Mouse (Mus musculus): ENCODE results near the gene Ubap2. TPM values are rescaled to one million over a fixed set of nuclear protein-coding genes. Genes with fewer than 3 reads are reported as not detected.

Gene Ubap2
- polyA plus RNA-seq, 1 experiment: 80.3 TPM

DNA sequence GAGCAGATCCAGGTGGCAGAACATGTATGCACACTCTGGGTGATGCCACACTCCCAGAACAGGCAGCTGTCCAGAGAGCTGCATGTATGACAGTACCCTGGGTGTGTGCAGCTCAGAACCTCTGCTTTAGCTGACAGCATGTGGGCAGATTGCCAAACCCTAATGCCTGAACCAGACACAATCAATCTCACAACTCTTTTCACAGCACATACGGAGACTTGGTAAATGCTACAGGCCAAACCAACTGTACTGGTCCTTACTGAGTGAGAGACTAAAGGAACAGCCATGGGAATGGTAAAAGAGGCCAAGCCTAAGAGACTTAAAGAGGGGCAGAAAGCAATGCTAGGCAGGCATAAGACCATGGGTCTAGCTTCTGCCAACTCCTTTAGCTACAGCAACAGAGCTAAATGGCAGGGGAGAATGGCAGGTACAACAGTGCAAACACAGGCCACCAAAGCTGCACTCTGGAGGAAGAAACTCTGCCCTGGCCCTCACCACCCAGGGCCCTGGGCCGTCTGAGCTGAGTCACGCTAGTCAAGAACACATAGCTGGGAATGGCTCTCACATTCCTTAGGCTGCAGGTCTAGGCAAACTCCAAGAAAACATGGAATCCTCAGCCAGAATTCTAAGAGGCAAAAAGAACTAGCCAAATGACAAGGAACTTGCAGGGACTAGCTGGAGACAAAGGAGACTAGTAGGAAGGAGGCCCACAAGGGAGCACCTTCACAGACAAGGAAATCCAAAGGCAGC is 77.9 kb downstream of the Ubap2 start:
- WGBS: 75% methylated on average over 3 of the region's 3 CpGs
- H3K27ac ChIP-seq (ENCODE audit: insufficient read depth, low read depth, low read length): no peak overlapping the region
- H3K36me3 ChIP-seq (ENCODE audit: control insufficient read depth, insufficient read depth, low read length): peaks cover 62% of the 10 kb centered on the region
- TF ChIP-seq POLR2A (IDR thresholded peaks at IDR 0.05; ENCODE audit: low read depth, low read length) (no peak), CTCF (IDR thresholded peaks at IDR 0.05; ENCODE audit: extremely low read depth, insufficient read length, insufficient replicate concordance, low read depth, low read length) (no peak)
- H3K27me3 ChIP-seq (ENCODE audit: control insufficient read depth, insufficient read depth, low read length): no peaks in the 10 kb centered on the region
- no peak overlapping the region for H3K4me3 ChIP-seq (ENCODE audit: low read depth, low read length)
- H3K4me1 ChIP-seq (ENCODE audit: control insufficient read depth, insufficient read depth, insufficient read length, low read length): no peaks in the 10 kb centered on the region

- Histone ChIP-seq H3K4me3 (ENCODE audit: low read depth, low read length) (no peak overlapping the region), H3K27ac (ENCODE audit: insufficient read depth, low read depth, low read length) (no peak overlapping the region), H3K27me3 (ENCODE audit: control insufficient read depth, insufficient read depth, low read length) (no peaks in the 10 kb centered on the region), H3K4me1 (ENCODE audit: control insufficient read depth, insufficient read depth, insufficient read length, low read length) (no peaks in the 10 kb centered on the region), H3K36me3 (ENCODE audit: control insufficient read depth, insufficient read depth, low read length) (peaks cover 62% of the 10 kb centered on the region)
- no peak for TF ChIP-seq CTCF (IDR thresholded peaks at IDR 0.05; ENCODE audit: extremely low read depth, insufficient read length, insufficient replicate concordance, low read depth, low read length)
- TF ChIP-seq POLR2A (IDR thresholded peaks at IDR 0.05; ENCODE audit: low read depth, low read length): no peak
- 94% methylated on average over 15 of the region's 15 CpGs for WGBS
Observed at GRCm38 (mm10) chr4:41195328-41195727, 79.6 kb downstream of the Ubap2 start.

DNA sequence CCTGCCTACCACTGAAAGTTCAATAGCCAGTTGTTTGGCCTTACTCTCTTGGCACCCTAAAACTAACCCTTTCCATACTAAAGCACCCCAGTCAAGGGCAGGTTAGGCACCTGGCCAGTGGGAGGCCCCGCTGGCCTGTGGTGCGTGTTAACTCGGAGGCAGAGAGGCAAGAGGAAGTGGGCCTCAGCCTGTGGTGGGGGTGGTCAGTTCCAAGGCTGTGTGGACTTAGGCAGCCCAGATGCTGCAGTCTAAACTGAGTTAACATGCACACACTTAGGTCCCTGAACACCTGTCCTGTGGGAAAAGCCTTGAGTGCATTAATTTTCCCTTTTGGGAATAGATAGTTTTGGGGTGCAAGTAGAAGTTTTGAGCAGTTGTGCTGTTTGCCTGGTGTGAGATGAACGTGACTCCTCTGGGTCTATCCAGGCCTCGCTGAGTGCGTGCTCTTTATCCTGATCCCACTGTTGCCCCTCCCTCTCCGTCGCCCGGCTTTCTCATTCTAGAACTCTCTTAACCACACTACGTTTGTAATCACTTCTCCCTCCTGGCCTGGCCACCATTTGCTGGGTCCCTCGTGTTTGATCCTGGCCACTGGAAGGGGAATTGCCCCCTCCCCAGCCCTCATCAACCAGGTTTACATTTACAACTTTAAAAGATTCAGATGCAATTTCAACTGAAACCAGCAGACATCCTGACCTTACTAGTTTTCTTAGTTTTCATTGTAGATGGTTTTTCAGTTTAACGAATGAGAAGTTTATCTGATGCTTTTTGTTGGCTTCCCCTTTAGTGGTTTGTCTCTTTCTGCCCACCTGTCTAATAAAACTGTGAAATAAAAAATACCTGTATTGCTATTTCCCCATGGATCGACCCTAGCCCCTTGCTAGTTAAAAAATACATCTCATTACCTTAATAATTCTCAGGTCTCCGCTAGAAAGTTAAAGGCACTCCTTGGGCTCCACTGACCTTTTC is 82.1 kb downstream of the Ubap2 start:
- H3K27ac ChIP-seq (ENCODE audit: insufficient read depth, low read depth, low read length): no peak overlapping the region
- no peaks in the 10 kb centered on the region for H3K4me1 ChIP-seq (ENCODE audit: control insufficient read depth, insufficient read depth, insufficient read length, low read length)
- no peaks in the 10 kb centered on the region for H3K27me3 ChIP-seq (ENCODE audit: control insufficient read depth, insufficient read depth, low read length)
- WGBS: 69% methylated on average over 14 of the region's 14 CpGs
- TF ChIP-seq CTCF (IDR thresholded peaks at IDR 0.05; ENCODE audit: extremely low read depth, insufficient read length, insufficient replicate concordance, low read depth, low read length) (no peak), POLR2A (IDR thresholded peaks at IDR 0.05; ENCODE audit: low read depth, low read length) (no peak)
- peaks cover 55% of the 10 kb centered on the region for H3K36me3 ChIP-seq (ENCODE audit: control insufficient read depth, insufficient read depth, low read length)
- no peak overlapping the region for H3K4me3 ChIP-seq (ENCODE audit: low read depth, low read length)

DNA sequence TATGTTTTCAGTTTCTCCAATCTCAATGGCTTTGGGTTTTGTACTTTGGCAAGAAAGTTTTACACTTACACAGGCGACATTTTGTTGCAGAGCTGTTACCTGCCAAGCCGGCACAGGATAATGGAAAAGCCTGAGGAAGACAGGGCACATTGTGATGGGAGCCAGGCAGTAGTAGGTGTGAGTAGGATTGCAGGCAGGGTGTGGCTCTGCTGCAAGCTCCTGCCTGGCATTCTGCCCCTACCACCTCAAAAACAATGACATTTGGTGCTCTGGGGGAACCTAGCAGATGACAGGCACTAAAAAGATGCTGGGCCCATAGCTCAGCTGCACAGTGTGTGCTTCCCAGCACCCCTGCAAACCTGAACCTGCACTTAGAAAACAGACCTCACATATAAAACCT is 85.1 kb downstream of the Ubap2 start:
- Histone ChIP-seq H3K27me3 (ENCODE audit: control insufficient read depth, insufficient read depth, low read length) (no peaks in the 10 kb centered on the region), H3K27ac (ENCODE audit: insufficient read depth, low read depth, low read length) (no peak overlapping the region), H3K36me3 (ENCODE audit: control insufficient read depth, insufficient read depth, low read length) (peaks cover 47% of the 10 kb centered on the region), H3K4me3 (ENCODE audit: low read depth, low read length) (no peak overlapping the region), H3K4me1 (ENCODE audit: control insufficient read depth, insufficient read depth, insufficient read length, low read length) (no peaks in the 10 kb centered on the region)
- TF ChIP-seq CTCF (IDR thresholded peaks at IDR 0.05; ENCODE audit: extremely low read depth, insufficient read length, insufficient replicate concordance, low read depth, low read length) (no peak), POLR2A (IDR thresholded peaks at IDR 0.05; ENCODE audit: low read depth, low read length) (no peak)
- 84% methylated on average over 2 of the region's 2 CpGs for WGBS

GRCm38 (mm10) chr4:41179825-41180725 is 94.9 kb downstream of the Ubap2 start:
- 78% methylated on average over 15 of the region's 15 CpGs for WGBS
- peaks cover 17% of the 10 kb centered on the region for H3K36me3 ChIP-seq (ENCODE audit: control insufficient read depth, insufficient read depth, low read length)
- no peaks in the 10 kb centered on the region for H3K27me3 ChIP-seq (ENCODE audit: control insufficient read depth, insufficient read depth, low read length)
- no peaks in the 10 kb centered on the region for H3K4me1 ChIP-seq (ENCODE audit: control insufficient read depth, insufficient read depth, insufficient read length, low read length)
- no peak overlapping the region for H3K27ac ChIP-seq (ENCODE audit: insufficient read depth, low read depth, low read length)
- no peak overlapping the region for H3K4me3 ChIP-seq (ENCODE audit: low read depth, low read length)
- TF ChIP-seq CTCF (IDR thresholded peaks at IDR 0.05; ENCODE audit: extremely low read depth, insufficient read length, insufficient replicate concordance, low read depth, low read length) (no peak), POLR2A (IDR thresholded peaks at IDR 0.05; ENCODE audit: low read depth, low read length) (no peak)

GRCm38 (mm10) chr4:41174631-41175030 is 100.3 kb downstream of the Ubap2 start:
- Histone ChIP-seq H3K27me3 (ENCODE audit: control insufficient read depth, insufficient read depth, low read length) (no peaks in the 10 kb centered on the region), H3K27ac (ENCODE audit: insufficient read depth, low read depth, low read length) (no peak overlapping the region), H3K36me3 (ENCODE audit: control insufficient read depth, insufficient read depth, low read length) (peaks cover 14% of the 10 kb centered on the region), H3K4me1 (ENCODE audit: control insufficient read depth, insufficient read depth, insufficient read length, low read length) (no peaks in the 10 kb centered on the region), H3K4me3 (ENCODE audit: low read depth, low read length) (no peak overlapping the region)
- WGBS: 74% methylated on average over 2 of the region's 2 CpGs
- TF ChIP-seq CTCF (IDR thresholded peaks at IDR 0.05; ENCODE audit: extremely low read depth, insufficient read length, insufficient replicate concordance, low read depth, low read length) (no peak), POLR2A (IDR thresholded peaks at IDR 0.05; ENCODE audit: low read depth, low read length) (no peak)
